Mouse (Mus musculus): ENCODE data around the gene Prl8a8. TPM values are rescaled to one million over a fixed set of nuclear protein-coding genes. Genes with fewer than 3 reads are reported as not detected.

The Prl8a8 gene
- not detected in 2 replicates for polyA plus RNA-seq (2015; fragmentation: Nextera tagmentation; extraction: Ambion mirVana)

GRCm38 (mm10) chr13:27513117-27513516 is at the start of gene Prl8a8:
Gene Prl8a8, minus strand, starts transcription at chr13:27513217.
- Histone ChIP-seq H3K9ac (replicated peaks) (no peak within 1 kb of the TSS), H3K9me3 (no peaks in the 10 kb centered on the region), H3K4me3 (no peak within 1 kb of the TSS), H3K36me3 (no peaks in the 10 kb centered on the region), H3K27me3 (no peaks in the 10 kb centered on the region), H3K27ac (replicated peaks) (no peak within 1 kb of the TSS), H3K4me1 (no peaks in the 10 kb centered on the region), H3K4me2 (replicated peaks) (no peak within 1 kb of the TSS)
- ATAC-seq (replicated peaks) = no peak
- WGBS = 95% methylated on average over 4 of the region's 4 CpGs

- H3K27ac ChIP-seq (replicated peaks) = no peak overlapping the region
- H3K4me1 ChIP-seq = no peaks in the 10 kb centered on the region
- H3K4me2 ChIP-seq (replicated peaks) = no peak overlapping the region
- no peaks in the 10 kb centered on the region for H3K27me3 ChIP-seq
- no peaks in the 10 kb centered on the region for H3K36me3 ChIP-seq
- no peaks in the 10 kb centered on the region for H3K9me3 ChIP-seq
- H3K4me3 ChIP-seq = no peak overlapping the region
- no peak overlapping the region for H3K9ac ChIP-seq (replicated peaks)
- ATAC-seq (replicated peaks) = no peak
Measured at GRCm38 (mm10) chr13:27553336-27553735, 40.3 kb upstream of the Prl8a8 start.

GRCm38 (mm10) chr13:27523156-27523555 is 10.1 kb upstream of the Prl8a8 start:
- WGBS = 88% methylated on average over 4 of the region's 4 CpGs
- Histone ChIP-seq H3K27ac (replicated peaks) (no peak overlapping the region), H3K4me3 (no peak overlapping the region), H3K36me3 (no peaks in the 10 kb centered on the region), H3K4me1 (no peaks in the 10 kb centered on the region), H3K27me3 (no peaks in the 10 kb centered on the region), H3K9me3 (no peaks in the 10 kb centered on the region), H3K4me2 (replicated peaks) (no peak overlapping the region), H3K9ac (replicated peaks) (no peak overlapping the region)
- ATAC-seq (replicated peaks) = no peak

GRCm38 (mm10) chr13:27507645-27508044 is 5.4 kb downstream of the Prl8a8 start:
- 72% methylated on average over 1 of the region's 1 CpGs for WGBS
- H3K9me3 ChIP-seq = no peaks in the 10 kb centered on the region
- no peaks in the 10 kb centered on the region for H3K4me1 ChIP-seq
- no peaks in the 10 kb centered on the region for H3K36me3 ChIP-seq
- no peak for ATAC-seq (replicated peaks)
- no peak overlapping the region for H3K9ac ChIP-seq (replicated peaks)
- H3K27ac ChIP-seq (replicated peaks) = no peak overlapping the region
- H3K4me2 ChIP-seq (replicated peaks) = no peak overlapping the region
- no peak overlapping the region for H3K4me3 ChIP-seq
- no peaks in the 10 kb centered on the region for H3K27me3 ChIP-seq

Other genes starting within 250 kb of the Prl8a8 start
- gene Prl6a1, start 200.6 kb downstream of the Prl8a8 start, polyA plus RNA-seq (2015; fragmentation: Nextera tagmentation; extraction: Ambion mirVana) = not detected in 2 replicates
- gene Prl8a2, start 167.5 kb downstream of the Prl8a8 start, polyA plus RNA-seq (2015; fragmentation: Nextera tagmentation; extraction: Ambion mirVana) = not detected in 2 replicates
- not detected in 2 replicates for gene Prl2b1, start 122.4 kb downstream of the Prl8a8 start, polyA plus RNA-seq (2015; fragmentation: Nextera tagmentation; extraction: Ambion mirVana)
- not detected in 2 replicates for gene Prl8a6, start 74.5 kb downstream of the Prl8a8 start, polyA plus RNA-seq (2015; fragmentation: Nextera tagmentation; extraction: Ambion mirVana)
- gene Prl8a9, start 51.4 kb upstream of the Prl8a8 start, polyA plus RNA-seq (2015; fragmentation: Nextera tagmentation; extraction: Ambion mirVana) = not detected in 2 replicates
- not detected in 2 replicates for gene Prl8a1, start 69.0 kb upstream of the Prl8a8 start, polyA plus RNA-seq (2015; fragmentation: Nextera tagmentation; extraction: Ambion mirVana)
- not detected in 2 replicates for gene Prl7b1, start 97.4 kb upstream of the Prl8a8 start, polyA plus RNA-seq (2015; fragmentation: Nextera tagmentation; extraction: Ambion mirVana)
- not detected in 2 replicates for gene Prl7a1, start 129.3 kb upstream of the Prl8a8 start, polyA plus RNA-seq (2015; fragmentation: Nextera tagmentation; extraction: Ambion mirVana)
- gene Prl7a2, start 154.8 kb upstream of the Prl8a8 start, polyA plus RNA-seq (2015; fragmentation: Nextera tagmentation; extraction: Ambion mirVana) = not detected in 2 replicates
- gene Prl7d1, start 203.5 kb upstream of the Prl8a8 start, polyA plus RNA-seq (2015; fragmentation: Nextera tagmentation; extraction: Ambion mirVana) = not detected in 2 replicates